Mouse (Mus musculus): Measurements from ENCODE around the gene Eno3. TPM values are rescaled to one million over a fixed set of nuclear protein-coding genes. Genes with fewer than 3 reads are reported as not detected.

Eno3 gene
- 10 to 100 TPM; 18.3 to 67.6 TPM for total RNA-seq (2021)
- 8.0 and 16.9 TPM in 2 replicates for polyA plus RNA-seq (2012; rRNA removed)
- long read RNA-seq, transcript Eno3-206 (11 exons, 1,461 nt), result minor isoform, 7 of 67 reads
- long read RNA-seq, transcript Eno3-202 (12 exons, 1,564 nt), result minor isoform, 12 of 67 reads
- long read RNA-seq, transcript Eno3-201 (12 exons, 1,454 nt), result major isoform, 35 of 67 reads
- long read RNA-seq, partial matches to known transcripts, result 2 of 67 reads
- long read RNA-seq, other reads (novel, unspliced or antisense), result 11 of 67 reads

- peak; percentile 43 for DNase-seq
Measured at GRCm38 (mm10) chr11:70656964-70657363, at the start of gene Eno3. TSS of gene Eno3 (plus strand) at chr11:70657202.

- DNase-seq, result no peak
Measured at GRCm38 (mm10) chr11:70607611-70608010, 49.4 kb upstream of the Eno3 start.

- DNase-seq, result peak; percentile 30
Measured at GRCm38 (mm10) chr11:70608381-70609066, 48.5 kb upstream of the Eno3 start.

GRCm38 (mm10) chr11:70610752-70611151 lies 46.2 kb upstream of the Eno3 start:
- DNase-seq, result no peak

GRCm38 (mm10) chr11:70612505-70612904 lies 44.5 kb upstream of the Eno3 start:
- DNase-seq, result no peak

GRCm38 (mm10) chr11:70615074-70615473 lies 41.9 kb upstream of the Eno3 start:
- DNase-seq, result peak; percentile 82

- DNase-seq, result no peak
Measured at GRCm38 (mm10) chr11:70615516-70616093, 41.4 kb upstream of the Eno3 start, which contains the start of gene 4930544D05Rik. TSS of gene 4930544D05Rik (plus strand) at chr11:70615848.

- no peak for DNase-seq
Measured at GRCm38 (mm10) chr11:70619101-70619500, 37.9 kb upstream of the Eno3 start, which contains the start of gene Chrne. TSS of gene Chrne (minus strand) at chr11:70619216.

GRCm38 (mm10) chr11:70621972-70622814 lies 34.8 kb upstream of the Eno3 start:
- no peak for DNase-seq

GRCm38 (mm10) chr11:70623053-70623742 lies 33.8 kb upstream of the Eno3 start:
- peak; percentile 51 for DNase-seq

- no peak for DNase-seq
Measured at GRCm38 (mm10) chr11:70625473-70625872, 31.5 kb upstream of the Eno3 start.

GRCm38 (mm10) chr11:70626877-70627276 lies 30.1 kb upstream of the Eno3 start:
- DNase-seq, result no peak

- no peak for DNase-seq
Measured at GRCm38 (mm10) chr11:70628431-70628830, 28.6 kb upstream of the Eno3 start.

GRCm38 (mm10) chr11:70629557-70629956 lies 27.4 kb upstream of the Eno3 start:
- no peak for DNase-seq

GRCm38 (mm10) chr11:70630129-70630528 lies 26.9 kb upstream of the Eno3 start:
- DNase-seq, result no peak

- no peak for DNase-seq
Measured at GRCm38 (mm10) chr11:70635601-70636000, 21.4 kb upstream of the Eno3 start.

GRCm38 (mm10) chr11:70637764-70638163 lies 19.2 kb upstream of the Eno3 start:
- no peak for DNase-seq

GRCm38 (mm10) chr11:70638293-70638692 lies 18.7 kb upstream of the Eno3 start:
- DNase-seq, result no peak

- DNase-seq, result no peak
Measured at GRCm38 (mm10) chr11:70638714-70639278, 18.2 kb upstream of the Eno3 start, which contains the start of gene Gp1ba. TSS of gene Gp1ba (plus strand) at chr11:70639122.

- peak; percentile 63 for DNase-seq
Measured at GRCm38 (mm10) chr11:70639976-70640375, 17.0 kb upstream of the Eno3 start.

- no peak for DNase-seq
Measured at GRCm38 (mm10) chr11:70641241-70641640, 15.8 kb upstream of the Eno3 start.
